Mouse (Mus musculus): ENCODE measurements around the gene Slc17a3. TPM values are rescaled to one million over a fixed set of nuclear protein-coding genes. Genes with fewer than 3 reads are reported as not detected.

The Slc17a3 gene
- polyA plus RNA-seq, 1 experiment, result not detected

GRCm38 (mm10) chr13:23822213-23822612, 17.0 kb upstream of the Slc17a3 start:
- Histone ChIP-seq H3K4me3 (ENCODE audit: low read depth, low read length) (no peak overlapping the region), H3K4me1 (ENCODE audit: control insufficient read depth, insufficient read depth, insufficient read length, low read length) (no peaks in the 10 kb centered on the region), H3K36me3 (ENCODE audit: control insufficient read depth, insufficient read depth, low read length) (no peaks in the 10 kb centered on the region), H3K27me3 (ENCODE audit: control insufficient read depth, insufficient read depth, low read length) (no peaks in the 10 kb centered on the region), H3K27ac (ENCODE audit: insufficient read depth, low read depth, low read length) (no peak overlapping the region)
- 79% methylated on average over 3 of the region's 3 CpGs for WGBS
- TF ChIP-seq CTCF (IDR thresholded peaks at IDR 0.05; ENCODE audit: extremely low read depth, insufficient read length, insufficient replicate concordance, low read depth, low read length) (no peak), POLR2A (IDR thresholded peaks at IDR 0.05; ENCODE audit: low read depth, low read length) (no peak)

- Histone ChIP-seq H3K4me1 (ENCODE audit: control insufficient read depth, insufficient read depth, insufficient read length, low read length) (no peaks in the 10 kb centered on the region), H3K27ac (ENCODE audit: insufficient read depth, low read depth, low read length) (no peak overlapping the region), H3K4me3 (ENCODE audit: low read depth, low read length) (no peak overlapping the region), H3K27me3 (ENCODE audit: control insufficient read depth, insufficient read depth, low read length) (no peaks in the 10 kb centered on the region), H3K36me3 (ENCODE audit: control insufficient read depth, insufficient read depth, low read length) (no peaks in the 10 kb centered on the region)
- 55% methylated on average over 3 of the region's 3 CpGs for WGBS
- TF ChIP-seq POLR2A (IDR thresholded peaks at IDR 0.05; ENCODE audit: low read depth, low read length) (no peak), CTCF (IDR thresholded peaks at IDR 0.05; ENCODE audit: extremely low read depth, insufficient read length, insufficient replicate concordance, low read depth, low read length) (no peak)
Measured at GRCm38 (mm10) chr13:23826606-23827005, 12.6 kb upstream of the Slc17a3 start.

- TF ChIP-seq CTCF (IDR thresholded peaks at IDR 0.05; ENCODE audit: extremely low read depth, insufficient read length, insufficient replicate concordance, low read depth, low read length) (peak; percentile 64; the same call in 1 of the 2 replicates), POLR2A (IDR thresholded peaks at IDR 0.05; ENCODE audit: low read depth, low read length) (no peak)
- Histone ChIP-seq H3K4me1 (ENCODE audit: control insufficient read depth, insufficient read depth, insufficient read length, low read length) (peaks cover 2% of the 10 kb centered on the region; the same call in 1 of the 2 replicates), H3K27ac (ENCODE audit: insufficient read depth, low read depth, low read length) (no peak overlapping the region), H3K4me3 (ENCODE audit: low read depth, low read length) (no peak overlapping the region), H3K36me3 (ENCODE audit: control insufficient read depth, insufficient read depth, low read length) (no peaks in the 10 kb centered on the region), H3K27me3 (ENCODE audit: control insufficient read depth, insufficient read depth, low read length) (no peaks in the 10 kb centered on the region)
- 8% methylated on average over 6 of the region's 6 CpGs for WGBS
Measured at GRCm38 (mm10) chr13:23833053-23833452, 6.2 kb upstream of the Slc17a3 start.

- Histone ChIP-seq H3K36me3 (ENCODE audit: control insufficient read depth, insufficient read depth, low read length) (no peaks in the 10 kb centered on the region), H3K4me1 (ENCODE audit: control insufficient read depth, insufficient read depth, insufficient read length, low read length) (peaks cover 2% of the 10 kb centered on the region; the same call in 1 of the 2 replicates), H3K4me3 (ENCODE audit: low read depth, low read length) (no peak overlapping the region), H3K27ac (ENCODE audit: insufficient read depth, low read depth, low read length) (no peak overlapping the region), H3K27me3 (ENCODE audit: control insufficient read depth, insufficient read depth, low read length) (no peaks in the 10 kb centered on the region)
- WGBS, result 88% methylated on average over 5 of the region's 5 CpGs
- TF ChIP-seq CTCF (IDR thresholded peaks at IDR 0.05; ENCODE audit: extremely low read depth, insufficient read length, insufficient replicate concordance, low read depth, low read length) (no peak), POLR2A (IDR thresholded peaks at IDR 0.05; ENCODE audit: low read depth, low read length) (no peak)
Measured at GRCm38 (mm10) chr13:23834836-23835235, 4.4 kb upstream of the Slc17a3 start.

- no peak for TF ChIP-seq POLR2A (IDR thresholded peaks at IDR 0.05; ENCODE audit: low read depth, low read length)
- H3K36me3 ChIP-seq (ENCODE audit: control insufficient read depth, insufficient read depth, low read length), result no peaks in the 10 kb centered on the region
- H3K4me3 ChIP-seq (ENCODE audit: low read depth, low read length), result no peak overlapping the region
- H3K4me1 ChIP-seq (ENCODE audit: control insufficient read depth, insufficient read depth, insufficient read length, low read length), result peaks cover 2% of the 10 kb centered on the region; the same call in 1 of the 2 replicates
- no peaks in the 10 kb centered on the region for H3K27me3 ChIP-seq (ENCODE audit: control insufficient read depth, insufficient read depth, low read length)
- H3K27ac ChIP-seq (ENCODE audit: insufficient read depth, low read depth, low read length), result no peak overlapping the region
- WGBS, result 76% methylated on average over 5 of the region's 5 CpGs
Measured at GRCm38 (mm10) chr13:23836630-23837029, 2.6 kb upstream of the Slc17a3 start.

- TF ChIP-seq CTCF (IDR thresholded peaks at IDR 0.05; ENCODE audit: extremely low read depth, insufficient read length, insufficient replicate concordance, low read depth, low read length) (no peak), POLR2A (IDR thresholded peaks at IDR 0.05; ENCODE audit: low read depth, low read length) (no peak)
- no peaks in the 10 kb centered on the region for H3K27me3 ChIP-seq (ENCODE audit: control insufficient read depth, insufficient read depth, low read length)
- 82% methylated on average over 4 of the region's 4 CpGs for WGBS
- H3K4me3 ChIP-seq (ENCODE audit: low read depth, low read length), result no peak overlapping the region
- H3K4me1 ChIP-seq (ENCODE audit: control insufficient read depth, insufficient read depth, insufficient read length, low read length), result no peaks in the 10 kb centered on the region
- no peak overlapping the region for H3K27ac ChIP-seq (ENCODE audit: insufficient read depth, low read depth, low read length)
- no peaks in the 10 kb centered on the region for H3K36me3 ChIP-seq (ENCODE audit: control insufficient read depth, insufficient read depth, low read length)
Measured at GRCm38 (mm10) chr13:23845851-23846250, 6.6 kb downstream of the Slc17a3 start.

- H3K27me3 ChIP-seq (ENCODE audit: control insufficient read depth, insufficient read depth, low read length), result no peaks in the 10 kb centered on the region
- no peaks in the 10 kb centered on the region for H3K36me3 ChIP-seq (ENCODE audit: control insufficient read depth, insufficient read depth, low read length)
- H3K4me1 ChIP-seq (ENCODE audit: control insufficient read depth, insufficient read depth, insufficient read length, low read length), result no peaks in the 10 kb centered on the region
- no peak overlapping the region for H3K27ac ChIP-seq (ENCODE audit: insufficient read depth, low read depth, low read length)
- 72% methylated on average over 2 of the region's 2 CpGs for WGBS
- H3K4me3 ChIP-seq (ENCODE audit: low read depth, low read length), result no peak overlapping the region
- no peak for TF ChIP-seq POLR2A (IDR thresholded peaks at IDR 0.05; ENCODE audit: low read depth, low read length)
- no peak for TF ChIP-seq CTCF (IDR thresholded peaks at IDR 0.05; ENCODE audit: extremely low read depth, insufficient read length, insufficient replicate concordance, low read depth, low read length)
Measured at GRCm38 (mm10) chr13:23849299-23849698, 10.1 kb downstream of the Slc17a3 start.

- TF ChIP-seq POLR2A (IDR thresholded peaks at IDR 0.05; ENCODE audit: low read depth, low read length), result no peak
- TF ChIP-seq CTCF (IDR thresholded peaks at IDR 0.05; ENCODE audit: extremely low read depth, insufficient read length, insufficient replicate concordance, low read depth, low read length), result no peak
- no peaks in the 10 kb centered on the region for H3K36me3 ChIP-seq (ENCODE audit: control insufficient read depth, insufficient read depth, low read length)
- no peaks in the 10 kb centered on the region for H3K4me1 ChIP-seq (ENCODE audit: control insufficient read depth, insufficient read depth, insufficient read length, low read length)
- H3K27me3 ChIP-seq (ENCODE audit: control insufficient read depth, insufficient read depth, low read length), result no peaks in the 10 kb centered on the region
- 34% methylated on average over 3 of the region's 3 CpGs for WGBS
- no peak overlapping the region for H3K27ac ChIP-seq (ENCODE audit: insufficient read depth, low read depth, low read length)
- no peak overlapping the region for H3K4me3 ChIP-seq (ENCODE audit: low read depth, low read length)
Measured at GRCm38 (mm10) chr13:23856401-23856800, 17.2 kb downstream of the Slc17a3 start.

Data from small intestine, adult 2 months (tissue).